Mouse (Mus musculus) MEL (cell line): ENCODE data around the gene Pawr. TPM values are rescaled to one million over a fixed set of nuclear protein-coding genes. Genes with fewer than 3 reads are reported as not detected.

Experiments used
- DNase-seq: peaks from one replicate; pipeline ENCODE4 v3.0.0; 2011; ENCODE audit warnings: low read depth, low spot score
- H3K27ac ChIP-seq: 2 replicates; pipeline ENCODE4 v1.5.1; 2012; ENCODE audit warnings: low read depth, mild to moderate bottlenecking, control low read depth, low read length, moderate library complexity; ENCODE audit not compliant: control insufficient read depth
- H3K27me3 ChIP-seq, 2 experiments: fragments of 150-350 bp in 1 of 2; sonication (generic) in 1 of 2; 2 replicates each; pipeline ENCODE4 v1.6.1; 2012; ENCODE audit warnings: low read length in 2 of 2, mild to moderate bottlenecking in 2 of 2, improper control_type of control experiment in 1 of 2, moderate library complexity in 1 of 2; ENCODE audit not compliant: insufficient read depth in 2 of 2, control insufficient read depth in 1 of 2
- H3K36me3 ChIP-seq, 2 experiments: 2 replicates each; pipeline ENCODE4 v1.6.1; 2012 to 2014; ENCODE audit warnings: low read length in 2 of 2, improper control_type of control experiment in 1 of 2, inconsistent platforms in 1 of 2, mild to moderate bottlenecking in 1 of 2; ENCODE audit not compliant: insufficient read depth in 2 of 2, control insufficient read depth in 1 of 2
- H3K4me1 ChIP-seq, 2 experiments: fragments of 150-350 bp in 1 of 2; sonication (generic) in 1 of 2; 2 replicates each; pipeline ENCODE4 v1.6.1; 2012; ENCODE audit warnings: low read length in 2 of 2, improper control_type of control experiment in 1 of 2, mild to moderate bottlenecking in 1 of 2; ENCODE audit not compliant: insufficient read depth in 2 of 2, control insufficient read depth in 1 of 2
- H3K4me3 ChIP-seq, 2 experiments: fragments of 150-350 bp in 1 of 2; sonication (generic) in 1 of 2; 2 replicates each; pipeline ENCODE4 v1.5.1; 2012; ENCODE audit warnings: low read depth in 2 of 2, low read length in 2 of 2, mild to moderate bottlenecking in 2 of 2, moderate library complexity in 2 of 2, control low read depth in 1 of 2, improper control_type of control experiment in 1 of 2; ENCODE audit not compliant: control insufficient read depth in 1 of 2, insufficient read depth in 1 of 2
- H3K79me2 ChIP-seq: 2 replicates; pipeline ENCODE4 v1.6.1; 2012; ENCODE audit warnings: mild to moderate bottlenecking, low read length, moderate library complexity; ENCODE audit not compliant: control insufficient read depth, poor library complexity, insufficient read depth
- H3K9ac ChIP-seq: 2 replicates; pipeline ENCODE4 v1.6.1; 2012; ENCODE audit warnings: low read depth, mild to moderate bottlenecking, control low read depth, low read length, moderate library complexity; ENCODE audit not compliant: control insufficient read depth, poor library complexity, severe bottlenecking
- H3K9me3 ChIP-seq: fragments of 150-350 bp; sonication (generic); replicated peaks from 2 replicates; pipeline ENCODE4 v1.6.1; 2012; ENCODE audit warnings: mild to moderate bottlenecking, low read length, improper control_type of control experiment, moderate library complexity; ENCODE audit not compliant: insufficient read depth
- BHLHE40 ChIP-seq: IDR thresholded peaks from 2 replicates; pipeline ENCODE4 v1.6.1; 2012; ENCODE audit warnings: low read depth, mild to moderate bottlenecking, inconsistent platforms, low read length, improper control_type of control experiment, borderline replicate concordance
- CHD2 ChIP-seq: IDR thresholded peaks from 2 replicates; pipeline ENCODE4 v1.6.1; 2011; ENCODE audit warnings: low read length, improper control_type of control experiment
- CTCF ChIP-seq, 3 experiments: IDR thresholded peaks in 2 of 3; conservative IDR thresholded peaks in 1 of 3; 2 replicates each; pipeline ENCODE4 v1.5.1; 2011 to 2012; ENCODE audit warnings: low read length in 3 of 3, low read depth in 2 of 3, mild to moderate bottlenecking in 2 of 3, improper control_type of control experiment in 1 of 3, inconsistent platforms in 1 of 3, mixed read lengths in 1 of 3, moderate library complexity in 1 of 3; ENCODE audit not compliant: control insufficient read depth in 1 of 3, insufficient read depth in 1 of 3, poor library complexity in 1 of 3, severe bottlenecking in 1 of 3
- E2F4 ChIP-seq: IDR thresholded peaks from 2 replicates; pipeline ENCODE4 v1.6.1; 2011; ENCODE audit warnings: low read depth, low read length, improper control_type of control experiment, borderline replicate concordance
- ELF1 ChIP-seq: IDR thresholded peaks from 2 replicates; pipeline ENCODE4 v1.6.1; 2014; ENCODE audit warnings: low read depth, mild to moderate bottlenecking, inconsistent platforms, low read length, improper control_type of control experiment, moderate library complexity
- ETS1 ChIP-seq: IDR thresholded peaks from 2 replicates; pipeline ENCODE4 v1.6.1; 2012; ENCODE audit warnings: low read depth, mild to moderate bottlenecking, inconsistent platforms, low read length, improper control_type of control experiment, moderate library complexity
- GABPA ChIP-seq: IDR thresholded peaks from 2 replicates; pipeline ENCODE4 v1.6.1; 2012; ENCODE audit warnings: low read depth, mild to moderate bottlenecking, inconsistent platforms, low read length, improper control_type of control experiment, moderate library complexity
- GATA1 ChIP-seq: IDR thresholded peaks from 2 replicates; pipeline ENCODE4 v1.6.1; 2011; ENCODE audit warnings: low read depth, low read length, improper control_type of control experiment
- JUND ChIP-seq: IDR thresholded peaks from 2 replicates; pipeline ENCODE4 v1.6.1; 2011; ENCODE audit warnings: low read depth, mild to moderate bottlenecking, improper control_type of control experiment, low read length
- KAT2A ChIP-seq: conservative IDR thresholded peaks from 2 replicates; pipeline ENCODE4 v1.6.1; 2012; ENCODE audit warnings: low read depth, low read length, improper control_type of control experiment, inconsistent platforms
- MAFK ChIP-seq: IDR thresholded peaks from 2 replicates; pipeline ENCODE4 v1.6.1; 2011; ENCODE audit warnings: low read depth, mild to moderate bottlenecking, low read length, improper control_type of control experiment, borderline replicate concordance
- MAX ChIP-seq: IDR thresholded peaks from 2 replicates; pipeline ENCODE4 v1.6.1; 2011; ENCODE audit warnings: low read length, improper control_type of control experiment
- MAZ ChIP-seq: IDR thresholded peaks from 2 replicates; pipeline ENCODE4 v1.6.1; 2012; ENCODE audit warnings: low read depth, mild to moderate bottlenecking, inconsistent platforms, low read length, improper control_type of control experiment
- MEF2A ChIP-seq: IDR thresholded peaks from 2 replicates; pipeline ENCODE4 v1.6.1; 2014; ENCODE audit warnings: low read depth, mild to moderate bottlenecking, inconsistent platforms, low read length, improper control_type of control experiment; ENCODE audit not compliant: poor library complexity, insufficient replicate concordance, severe bottlenecking; ENCODE audit errors: extremely low read depth
- MYB ChIP-seq: IDR thresholded peaks from 2 replicates; pipeline ENCODE4 v1.6.1; 2011; ENCODE audit warnings: mild to moderate bottlenecking, low read depth, low read length, improper control_type of control experiment
- NELFE ChIP-seq: IDR thresholded peaks from 2 replicates; pipeline ENCODE4 v1.6.1; 2011; ENCODE audit warnings: low read depth, low read length, improper control_type of control experiment
- POLR2A ChIP-seq, 2 experiments: IDR thresholded peaks; 2 replicates each; pipeline ENCODE4 v1.6.1; 2011 to 2012; ENCODE audit warnings: low read length in 2 of 2, mild to moderate bottlenecking in 2 of 2, control low read depth in 1 of 2, improper control_type of control experiment in 1 of 2, low read depth in 1 of 2, moderate library complexity in 1 of 2; ENCODE audit not compliant: control insufficient read depth in 1 of 2, insufficient read depth in 1 of 2, poor library complexity in 1 of 2
- POLR2AphosphoS2 ChIP-seq: IDR thresholded peaks from 2 replicates; pipeline ENCODE4 v1.6.1; 2011; ENCODE audit warnings: low read length, improper control_type of control experiment
- POLR2AphosphoS5 ChIP-seq: IDR thresholded peaks from 2 replicates; pipeline ENCODE4 v1.6.1; 2012; ENCODE audit warnings: low read depth, borderline replicate concordance, mild to moderate bottlenecking, inconsistent platforms, low read length, moderate library complexity, mixed read lengths
- SIN3A ChIP-seq: IDR thresholded peaks from 2 replicates; pipeline ENCODE4 v1.6.1; 2012; ENCODE audit warnings: low read length, improper control_type of control experiment, inconsistent platforms
- SMC3 ChIP-seq: IDR thresholded peaks from 2 replicates; pipeline ENCODE4 v1.6.1; 2011; ENCODE audit warnings: low read depth, low read length, improper control_type of control experiment
- TBP ChIP-seq: IDR thresholded peaks from 2 replicates; pipeline ENCODE4 v1.8.0; 2011; ENCODE audit warnings: low read depth, low read length, improper control_type of control experiment
- TCF12 ChIP-seq: IDR thresholded peaks from 2 replicates; pipeline ENCODE4 v1.6.1; 2014; ENCODE audit warnings: low read depth, mild to moderate bottlenecking, inconsistent platforms, low read length, improper control_type of control experiment, moderate library complexity
- UBTF ChIP-seq: IDR thresholded peaks from 2 replicates; pipeline ENCODE4 v1.6.1; 2012; ENCODE audit warnings: low read depth, mild to moderate bottlenecking, inconsistent platforms, low read length, improper control_type of control experiment, moderate library complexity, borderline replicate concordance; ENCODE audit not compliant: insufficient read depth
- USF1 ChIP-seq: IDR thresholded peaks from 2 replicates; pipeline ENCODE4 v1.6.1; 2014; ENCODE audit warnings: low read depth, mild to moderate bottlenecking, inconsistent platforms, low read length, improper control_type of control experiment, moderate library complexity
- USF2 ChIP-seq, 2 experiments: IDR thresholded peaks; 2 replicates each; pipeline ENCODE4 v1.6.1; 2011 to 2012; ENCODE audit warnings: improper control_type of control experiment in 2 of 2, low read length in 2 of 2, borderline replicate concordance in 1 of 2, inconsistent platforms in 1 of 2, low read depth in 1 of 2, mild to moderate bottlenecking in 1 of 2; ENCODE audit not compliant: insufficient read depth in 1 of 2
- ZNF384 ChIP-seq: IDR thresholded peaks from 2 replicates; pipeline ENCODE4 v1.6.1; 2012; ENCODE audit warnings: low read depth, mild to moderate bottlenecking, inconsistent platforms, low read length, improper control_type of control experiment
- polyA plus RNA-seq, 2 experiments: library from polyadenylated mRNA; stranded (reverse) in 1 of 2; unstranded in 1 of 2; fragments of >175 nt in 1 of 2; fragments of >200 nt in 1 of 2; gene quantifications; 2 replicates each; pipeline versions ENCODE4 v1.2.1 to v1.2.4; 2012; ENCODE audit warnings: low replicate concordance in 2 of 2, low read depth in 1 of 2; ENCODE audit not compliant: insufficient read length in 2 of 2, insufficient read depth in 1 of 2, missing spikeins in 1 of 2
- total RNA-seq: library from RNA; depleted of rRNA; stranded (reverse); fragments of 300-350 nt; gene quantifications from 2 replicates; pipeline ENCODE4 v1.2.3, GENCODE M21; 2012

Pawr gene
- total and polyA plus RNA-seq, 3 experiments = 20.7 to 29.6 TPM; not detected in 1

GRCm38 (mm10) chr10:108408986-108409385 is 77.1 kb downstream of the Pawr start:
- Histone ChIP-seq H3K36me3 (peaks cover 3 to 21% of the 10 kb centered on the region in 2 experiments), H3K27ac (no peak overlapping the region), H3K9ac (no peak overlapping the region), H3K79me2 (no peaks in the 10 kb centered on the region), H3K4me3 (no peak overlapping the region), H3K9me3 (no peaks in the 10 kb centered on the region), H3K27me3 (no peaks in the 10 kb centered on the region), H3K4me1 (0 out of 4 replicates have a peak, but pooled peaks cover 0 to 3% of the 10 kb centered on the region in 2 experiments)
- no peak for TF ChIP-seq JUND
- no peak for TF ChIP-seq CHD2
- no peak for TF ChIP-seq POLR2AphosphoS2
- TF ChIP-seq ETS1 = no peak
- no peak for TF ChIP-seq GABPA
- no peak for TF ChIP-seq MAFK
- TF ChIP-seq NELFE = no peak
- no peak for TF ChIP-seq SMC3
- no peak for TF ChIP-seq MAX
- no peak for TF ChIP-seq SIN3A
- no peak for TF ChIP-seq GATA1
- no peak for TF ChIP-seq POLR2AphosphoS5
- no peak for TF ChIP-seq MAZ
- no peak for TF ChIP-seq UBTF
- no peak for TF ChIP-seq MEF2A
- TF ChIP-seq ELF1 = no peak
- TF ChIP-seq E2F4 = no peak
- no peak for DNase-seq

GRCm38 (mm10) chr10:108409529-108409928 is 77.6 kb downstream of the Pawr start:
- no peaks in the 10 kb centered on the region for H3K79me2 ChIP-seq
- 0 out of 4 replicates have a peak, but pooled peaks cover 0 to 3% of the 10 kb centered on the region in 2 experiments for H3K4me1 ChIP-seq
- no peak for TF ChIP-seq USF1
- TF ChIP-seq TBP = no peak
- no peak for TF ChIP-seq ZNF384
- TF ChIP-seq POLR2AphosphoS2 = no peak
- no peak for TF ChIP-seq MEF2A
- TF ChIP-seq KAT2A = no peak
- TF ChIP-seq CTCF (IDR thresholded peaks at IDR 0.05 in 2 of 3, conservative IDR thresholded peaks at IDR 0.05 in 1 of 3; ENCODE audit: control insufficient read depth in 1 of 3, insufficient read depth in 1 of 3, low read depth in 2 of 3, low read length in 3 of 3, poor library complexity in 1 of 3, severe bottlenecking in 1 of 3) = no peak
- TF ChIP-seq BHLHE40 = no peak
- TF ChIP-seq UBTF = no peak
- no peak for TF ChIP-seq TCF12
- TF ChIP-seq POLR2AphosphoS5 = no peak
- TF ChIP-seq MYB = no peak
- TF ChIP-seq USF2 (IDR thresholded peaks at IDR 0.05; ENCODE audit: borderline replicate concordance in 1 of 2, insufficient read depth in 1 of 2, low read depth in 1 of 2, low read length in 2 of 2) = no peak
- no peak for TF ChIP-seq GABPA
- no peak for TF ChIP-seq POLR2A (IDR thresholded peaks at IDR 0.05; ENCODE audit: control insufficient read depth in 1 of 2, insufficient read depth in 1 of 2, low read depth in 1 of 2, low read length in 2 of 2, poor library complexity in 1 of 2)
- TF ChIP-seq E2F4 = no peak
- no peak for TF ChIP-seq NELFE
- no peak for DNase-seq
- H3K27ac ChIP-seq = no peak overlapping the region
- peaks cover 3 to 22% of the 10 kb centered on the region in 2 experiments for H3K36me3 ChIP-seq
- no peaks in the 10 kb centered on the region for H3K9me3 ChIP-seq
- no peak overlapping the region for H3K9ac ChIP-seq
- H3K4me3 ChIP-seq = no peak overlapping the region
- H3K27me3 ChIP-seq = no peaks in the 10 kb centered on the region
